Mouse (Mus musculus): ENCODE measurements around the gene Fam69b. TPM values are rescaled to one million over a fixed set of nuclear protein-coding genes. Genes with fewer than 3 reads are reported as not detected.
A peak's percentile ranks its signal among the peaks of the same experiment; 100 is the strongest.

The Fam69b gene
- polyA plus RNA-seq, 1 experiment from 2014 or later = 31.1 TPM

DNA sequence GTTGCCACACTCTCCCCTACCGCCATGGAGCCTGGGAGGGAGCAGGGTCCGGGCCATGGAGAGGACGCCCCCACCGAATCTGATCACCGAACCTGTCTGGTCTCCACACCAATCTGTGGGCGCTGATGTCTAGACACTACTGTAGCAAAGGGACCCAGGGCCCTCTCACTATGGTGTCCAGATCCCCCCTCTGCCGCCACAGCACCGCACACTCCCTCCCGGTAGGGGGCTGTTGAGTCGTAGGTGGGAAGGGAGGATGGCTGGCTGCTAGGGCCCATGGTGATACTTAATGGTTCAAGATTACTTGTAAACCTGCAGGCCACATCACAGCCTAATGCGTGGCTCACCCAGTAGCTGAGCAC, 41.2 kb upstream of the Fam69b start:
- Histone ChIP-seq H3K27ac (replicated peaks; ENCODE audit: low read depth, low read length) (peak overlapping the region; percentile 56), H3K4me2 (ENCODE audit: low read depth, low read length) (peak overlapping the region; percentile 74), H3K27me3 (replicated peaks; ENCODE audit: control insufficient read depth, insufficient read depth, low read length) (no peaks in the 10 kb centered on the region), H3K9me3 (ENCODE audit: control insufficient read depth, low read length) (no peaks in the 10 kb centered on the region), H3K4me3 (ENCODE audit: low read depth, low read length) (peak overlapping the region; percentile 65), H3K9ac (ENCODE audit: low read depth, low read length) (peak overlapping the region; percentile 76), H3K4me1 (ENCODE audit: control insufficient read depth, insufficient read depth, low read length) (no peaks in the 10 kb centered on the region), H3K36me3 (ENCODE audit: control insufficient read depth, insufficient read depth, low read length) (no peaks in the 10 kb centered on the region; the same call in 1 of the 2 replicates)
- ATAC-seq (ENCODE audit: low read depth) = peak; percentile 31
- WGBS = 5% methylated on average over 11 of the region's 11 CpGs
- DNase-seq (ENCODE audit: low spot score) = no peak

DNA sequence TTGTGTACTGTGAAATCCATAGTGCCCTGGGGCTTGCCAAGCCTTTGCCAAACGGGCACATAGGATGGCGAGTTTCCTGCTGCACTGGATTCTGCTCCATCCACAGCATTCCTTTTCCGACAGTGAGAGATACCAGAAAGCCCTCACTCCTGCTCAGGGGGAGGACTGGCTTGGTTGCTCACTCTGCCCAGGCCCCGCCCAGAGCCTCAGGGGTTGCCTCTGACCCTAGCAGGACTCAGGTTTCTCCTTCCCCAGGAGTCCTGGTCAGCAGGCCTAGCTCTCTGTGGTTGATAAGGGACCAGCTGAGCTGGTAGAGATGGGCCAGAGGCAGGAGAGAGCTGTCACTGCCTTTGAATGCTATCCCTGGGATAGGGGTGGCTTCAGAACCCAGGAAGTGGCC, 39.7 kb upstream of the Fam69b start:
- no peak for DNase-seq (ENCODE audit: low spot score)

DNA sequence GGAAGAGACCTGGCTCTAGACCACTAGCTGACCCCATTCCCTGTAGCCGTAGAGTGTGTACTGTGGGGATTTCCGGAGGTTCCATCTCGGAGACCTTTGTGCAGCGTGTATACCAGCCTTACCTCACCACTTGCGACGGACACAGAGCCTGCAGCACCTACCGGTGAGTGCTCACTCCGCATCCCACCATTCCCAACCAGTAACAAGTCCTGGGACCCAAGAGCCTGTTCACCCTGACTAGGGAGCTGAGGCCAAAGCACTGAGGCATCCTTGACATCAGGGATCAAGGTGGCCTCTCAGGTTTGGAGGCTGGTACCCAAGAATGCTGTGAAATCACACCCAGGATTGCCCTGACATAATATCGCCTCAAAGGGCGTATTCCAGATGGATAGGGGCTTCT, 39.0 kb upstream of the Fam69b start:
- Histone ChIP-seq H3K27me3 (replicated peaks; ENCODE audit: control insufficient read depth, insufficient read depth, low read length) (no peaks in the 10 kb centered on the region), H3K4me2 (ENCODE audit: low read depth, low read length) (no peak overlapping the region), H3K9ac (ENCODE audit: low read depth, low read length) (0 out of 2 replicates have a peak overlapping the region, but pooled peaks have one; percentile 2), H3K4me3 (ENCODE audit: low read depth, low read length) (no peak overlapping the region), H3K4me1 (ENCODE audit: control insufficient read depth, insufficient read depth, low read length) (no peaks in the 10 kb centered on the region), H3K27ac (replicated peaks; ENCODE audit: low read depth, low read length) (no peak overlapping the region), H3K36me3 (ENCODE audit: control insufficient read depth, insufficient read depth, low read length) (peaks cover 6% of the 10 kb centered on the region; the same call in 1 of the 2 replicates), H3K9me3 (ENCODE audit: control insufficient read depth, low read length) (no peaks in the 10 kb centered on the region)
- DNase-seq (ENCODE audit: low spot score) = no peak
- ATAC-seq (ENCODE audit: low read depth) = no peak
- WGBS = 91% methylated on average over 10 of the region's 10 CpGs

More for the DNA sequence above, 39.7 kb upstream of the Fam69b start:
- Histone ChIP-seq H3K27ac (replicated peaks; ENCODE audit: low read depth, low read length) (0 out of 2 replicates have a peak overlapping the region, but pooled peaks have one; percentile 5), H3K27me3 (replicated peaks; ENCODE audit: control insufficient read depth, insufficient read depth, low read length) (no peaks in the 10 kb centered on the region), H3K36me3 (ENCODE audit: control insufficient read depth, insufficient read depth, low read length) (peaks cover 6% of the 10 kb centered on the region; the same call in 1 of the 2 replicates), H3K9ac (ENCODE audit: low read depth, low read length) (peak overlapping the region; percentile 76), H3K4me1 (ENCODE audit: control insufficient read depth, insufficient read depth, low read length) (no peaks in the 10 kb centered on the region), H3K9me3 (ENCODE audit: control insufficient read depth, low read length) (no peaks in the 10 kb centered on the region), H3K4me3 (ENCODE audit: low read depth, low read length) (no peak overlapping the region), H3K4me2 (ENCODE audit: low read depth, low read length) (peak overlapping the region; percentile 25; the same call in 1 of the 2 replicates)
- WGBS = 22% methylated on average over 4 of the region's 4 CpGs
- ATAC-seq (ENCODE audit: low read depth) = no peak

DNA sequence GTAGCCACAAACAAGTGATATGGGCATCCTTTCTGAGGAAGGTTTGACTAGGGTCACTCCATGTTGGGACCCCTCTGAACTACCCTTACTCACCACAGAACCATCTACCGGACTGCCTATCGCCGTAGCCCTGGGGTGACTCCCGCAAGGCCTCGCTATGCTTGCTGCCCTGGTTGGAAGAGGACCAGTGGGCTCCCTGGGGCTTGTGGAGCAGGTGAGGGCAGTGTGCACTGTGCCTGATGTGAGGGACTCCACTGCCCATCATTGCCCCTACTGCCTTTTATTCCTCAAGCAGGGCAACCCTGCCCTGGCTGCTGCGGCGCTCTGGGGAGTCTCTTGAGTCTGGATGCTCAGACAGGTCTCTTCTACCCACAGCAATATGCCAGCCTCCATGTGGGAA, 38.0 kb upstream of the Fam69b start:
- 94% methylated on average over 7 of the region's 7 CpGs for WGBS
- Histone ChIP-seq H3K27ac (replicated peaks; ENCODE audit: low read depth, low read length) (no peak overlapping the region), H3K4me2 (ENCODE audit: low read depth, low read length) (no peak overlapping the region), H3K9ac (ENCODE audit: low read depth, low read length) (0 out of 2 replicates have a peak overlapping the region, but pooled peaks have one; percentile 10), H3K36me3 (ENCODE audit: control insufficient read depth, insufficient read depth, low read length) (peaks cover 15% of the 10 kb centered on the region; the same call in 1 of the 2 replicates), H3K4me3 (ENCODE audit: low read depth, low read length) (no peak overlapping the region), H3K27me3 (replicated peaks; ENCODE audit: control insufficient read depth, insufficient read depth, low read length) (no peaks in the 10 kb centered on the region), H3K4me1 (ENCODE audit: control insufficient read depth, insufficient read depth, low read length) (no peaks in the 10 kb centered on the region), H3K9me3 (ENCODE audit: control insufficient read depth, low read length) (no peaks in the 10 kb centered on the region)
- no peak for DNase-seq (ENCODE audit: low spot score)
- no peak for ATAC-seq (ENCODE audit: low read depth)

DNA sequence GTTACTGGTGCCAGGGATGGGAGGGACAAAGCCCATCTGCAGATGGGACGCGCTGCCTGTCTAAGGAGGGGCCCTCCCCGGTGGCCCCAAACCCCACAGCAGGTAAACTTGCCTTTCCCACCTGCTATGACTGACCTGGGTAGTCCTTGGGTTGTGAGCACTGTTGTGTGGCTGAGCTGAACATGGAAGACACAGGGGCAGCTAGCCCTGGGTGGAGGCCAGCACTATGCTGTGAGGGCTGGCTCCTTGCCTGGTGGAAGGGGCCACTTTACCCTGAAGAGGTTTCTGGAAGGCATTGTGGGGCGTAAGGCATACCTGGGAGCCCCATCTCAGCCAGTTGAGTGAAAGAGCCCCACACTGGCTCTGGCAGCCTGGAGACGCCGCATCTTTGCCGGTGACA, 37.3 kb upstream of the Fam69b start:
- no peak overlapping the region for H3K27ac ChIP-seq (replicated peaks; ENCODE audit: low read depth, low read length)
- H3K4me3 ChIP-seq (ENCODE audit: low read depth, low read length) = no peak overlapping the region
- no peaks in the 10 kb centered on the region for H3K27me3 ChIP-seq (replicated peaks; ENCODE audit: control insufficient read depth, insufficient read depth, low read length)
- H3K36me3 ChIP-seq (ENCODE audit: control insufficient read depth, insufficient read depth, low read length) = peaks cover 17% of the 10 kb centered on the region; the same call in 1 of the 2 replicates
- WGBS = 91% methylated on average over 7 of the region's 7 CpGs
- no peak for DNase-seq (ENCODE audit: low spot score)
- no peaks in the 10 kb centered on the region for H3K9me3 ChIP-seq (ENCODE audit: control insufficient read depth, low read length)
- ATAC-seq (ENCODE audit: low read depth) = no peak
- H3K9ac ChIP-seq (ENCODE audit: low read depth, low read length) = no peak overlapping the region
- H3K4me1 ChIP-seq (ENCODE audit: control insufficient read depth, insufficient read depth, low read length) = no peaks in the 10 kb centered on the region
- H3K4me2 ChIP-seq (ENCODE audit: low read depth, low read length) = no peak overlapping the region

DNA sequence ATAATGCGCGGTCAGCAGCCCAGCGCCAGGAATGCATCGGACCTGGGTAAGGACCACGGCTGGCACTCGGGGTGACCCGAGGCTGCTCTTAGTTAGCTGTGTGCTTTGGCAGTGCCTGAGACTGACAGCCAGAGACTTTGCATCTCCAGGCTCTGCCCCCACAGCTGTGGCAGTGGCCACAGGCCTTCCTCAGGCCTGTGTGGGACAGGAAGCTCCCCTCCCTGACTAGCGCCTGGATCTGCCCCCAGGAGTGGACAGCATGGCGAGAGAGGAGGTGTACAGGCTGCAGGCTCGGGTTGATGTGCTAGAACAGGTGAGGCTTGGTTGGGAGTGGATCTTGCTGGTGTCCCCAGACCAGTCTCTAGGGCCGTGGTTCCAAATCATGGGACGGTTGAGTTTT, 36.8 kb upstream of the Fam69b start:
- DNase-seq (ENCODE audit: low spot score) (no peak), ATAC-seq (ENCODE audit: low read depth) (no peak)
- Histone ChIP-seq H3K27me3 (replicated peaks; ENCODE audit: control insufficient read depth, insufficient read depth, low read length) (no peaks in the 10 kb centered on the region), H3K9ac (ENCODE audit: low read depth, low read length) (no peak overlapping the region), H3K4me1 (ENCODE audit: control insufficient read depth, insufficient read depth, low read length) (no peaks in the 10 kb centered on the region), H3K4me2 (ENCODE audit: low read depth, low read length) (no peak overlapping the region), H3K9me3 (ENCODE audit: control insufficient read depth, low read length) (no peaks in the 10 kb centered on the region), H3K27ac (replicated peaks; ENCODE audit: low read depth, low read length) (no peak overlapping the region), H3K4me3 (ENCODE audit: low read depth, low read length) (no peak overlapping the region), H3K36me3 (ENCODE audit: control insufficient read depth, insufficient read depth, low read length) (peaks cover 17% of the 10 kb centered on the region; the same call in 1 of the 2 replicates)
- 82% methylated on average over 12 of the region's 12 CpGs for WGBS

DNA sequence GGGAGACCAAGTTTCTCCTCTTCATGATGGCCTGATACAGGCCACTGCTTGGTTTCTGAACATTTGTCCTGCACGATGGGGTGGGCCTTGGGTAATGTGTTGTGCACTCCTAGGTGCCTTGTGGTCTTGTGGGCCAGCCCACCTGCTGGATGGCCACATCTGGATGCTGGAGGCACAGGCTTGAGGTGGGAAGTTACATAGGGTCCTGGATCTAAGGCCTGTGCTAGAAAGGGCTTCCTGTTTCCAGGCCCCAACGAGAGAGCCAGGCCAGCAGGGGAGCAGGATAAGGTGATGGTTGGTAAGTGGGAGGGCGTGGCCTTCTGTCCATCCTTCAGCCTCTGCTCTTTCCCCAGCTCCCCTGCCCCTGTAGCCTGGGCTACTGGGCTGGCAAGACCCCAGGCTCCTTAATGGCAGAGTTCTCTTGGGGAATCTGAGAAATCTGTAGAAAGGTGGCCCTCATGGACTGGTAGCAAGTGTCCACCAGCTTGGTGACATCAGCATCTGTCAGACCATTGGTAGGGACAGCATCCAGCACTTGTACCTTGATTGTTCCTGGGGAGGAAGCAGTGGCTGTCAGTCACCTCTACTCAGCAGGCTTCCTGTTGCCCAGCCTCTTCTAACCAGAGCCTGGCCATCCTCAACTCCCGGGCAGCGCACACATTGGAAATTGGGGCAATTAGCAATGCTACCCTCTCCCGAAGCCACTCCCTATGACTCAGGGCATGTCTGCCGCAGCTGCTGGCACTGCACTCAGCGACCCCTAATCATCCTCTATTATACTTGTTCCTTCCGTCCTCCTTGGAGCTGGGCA, 34.8 kb upstream of the Fam69b start:
- no peaks in the 10 kb centered on the region for H3K9me3 ChIP-seq (ENCODE audit: control insufficient read depth, low read length)
- peaks cover 17% of the 10 kb centered on the region; the same call in 1 of the 2 replicates for H3K36me3 ChIP-seq (ENCODE audit: control insufficient read depth, insufficient read depth, low read length)
- ATAC-seq (ENCODE audit: low read depth) (no peak), DNase-seq (ENCODE audit: low spot score) (no peak)
- no peaks in the 10 kb centered on the region for H3K27me3 ChIP-seq (replicated peaks; ENCODE audit: control insufficient read depth, insufficient read depth, low read length)
- H3K9ac ChIP-seq (ENCODE audit: low read depth, low read length) = no peak overlapping the region
- no peak overlapping the region for H3K27ac ChIP-seq (replicated peaks; ENCODE audit: low read depth, low read length)
- H3K4me1 ChIP-seq (ENCODE audit: control insufficient read depth, insufficient read depth, low read length) = no peaks in the 10 kb centered on the region
- no peak overlapping the region for H3K4me2 ChIP-seq (ENCODE audit: low read depth, low read length)
- no peak overlapping the region for H3K4me3 ChIP-seq (ENCODE audit: low read depth, low read length)
- WGBS = 67% methylated on average over 9 of the region's 9 CpGs

DNA sequence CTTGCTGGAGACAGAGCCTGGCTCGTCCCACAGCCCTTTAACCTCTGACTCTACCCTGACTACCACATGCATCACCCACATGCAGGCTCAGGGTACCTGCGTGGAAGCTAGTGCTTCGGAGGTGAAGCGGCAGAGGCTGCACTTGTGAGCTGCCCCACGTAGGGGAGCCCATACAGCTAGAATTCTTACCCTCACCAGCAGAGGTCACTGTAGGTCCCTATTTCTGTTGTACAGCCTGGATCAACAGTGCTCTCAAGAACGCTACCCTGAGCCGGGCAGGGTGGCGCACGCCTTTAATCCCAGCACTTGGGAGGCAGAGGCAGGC, 34.3 kb upstream of the Fam69b start:
- Histone ChIP-seq H3K9ac (ENCODE audit: low read depth, low read length) (no peak overlapping the region), H3K9me3 (ENCODE audit: control insufficient read depth, low read length) (no peaks in the 10 kb centered on the region), H3K4me1 (ENCODE audit: control insufficient read depth, insufficient read depth, low read length) (no peaks in the 10 kb centered on the region), H3K27ac (replicated peaks; ENCODE audit: low read depth, low read length) (no peak overlapping the region), H3K36me3 (ENCODE audit: control insufficient read depth, insufficient read depth, low read length) (peaks cover 17% of the 10 kb centered on the region; the same call in 1 of the 2 replicates), H3K27me3 (replicated peaks; ENCODE audit: control insufficient read depth, insufficient read depth, low read length) (no peaks in the 10 kb centered on the region), H3K4me3 (ENCODE audit: low read depth, low read length) (no peak overlapping the region), H3K4me2 (ENCODE audit: low read depth, low read length) (no peak overlapping the region)
- DNase-seq (ENCODE audit: low spot score) (no peak), ATAC-seq (ENCODE audit: low read depth) (peak; percentile 51)
- 63% methylated on average over 9 of the region's 9 CpGs for WGBS

DNA sequence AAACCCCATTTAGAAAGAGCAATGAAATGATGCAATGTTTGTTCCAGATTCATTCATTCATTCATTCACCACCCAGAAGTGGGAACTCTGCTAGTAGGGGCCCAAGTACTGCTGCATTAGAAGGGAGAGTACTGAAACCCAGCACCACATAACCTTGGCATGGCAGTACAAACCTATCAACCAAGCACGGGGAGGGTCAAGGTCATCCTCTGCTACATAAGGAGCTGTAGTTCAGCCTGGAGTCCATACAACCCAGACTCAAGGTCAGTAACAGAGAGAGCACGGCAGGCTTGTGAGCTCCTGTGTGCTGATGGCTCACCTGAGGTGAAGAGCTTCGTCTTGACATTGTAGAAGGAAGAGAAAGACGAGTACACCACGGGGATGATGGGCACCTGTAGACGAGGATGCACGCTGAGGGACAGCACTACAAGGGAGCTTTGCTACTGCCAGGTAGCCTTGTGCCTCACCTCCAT, 33.8 kb upstream of the Fam69b start:
- Histone ChIP-seq H3K4me3 (ENCODE audit: low read depth, low read length) (no peak overlapping the region), H3K4me1 (ENCODE audit: control insufficient read depth, insufficient read depth, low read length) (no peaks in the 10 kb centered on the region), H3K36me3 (ENCODE audit: control insufficient read depth, insufficient read depth, low read length) (peaks cover 17% of the 10 kb centered on the region; the same call in 1 of the 2 replicates), H3K27ac (replicated peaks; ENCODE audit: low read depth, low read length) (no peak overlapping the region), H3K27me3 (replicated peaks; ENCODE audit: control insufficient read depth, insufficient read depth, low read length) (no peaks in the 10 kb centered on the region), H3K9me3 (ENCODE audit: control insufficient read depth, low read length) (no peaks in the 10 kb centered on the region), H3K9ac (ENCODE audit: low read depth, low read length) (no peak overlapping the region), H3K4me2 (ENCODE audit: low read depth, low read length) (no peak overlapping the region)
- 89% methylated on average over 7 of the region's 7 CpGs for WGBS
- no peak for DNase-seq (ENCODE audit: low spot score)
- no peak for ATAC-seq (ENCODE audit: low read depth)
